11 mouse cellular contexts compared by ENCODE assay signal in genomic region chr2:5906092-5906491, GRCm38 (mm10). TPM values are rescaled to one million over a fixed set of nuclear protein-coding genes. Genes with fewer than 3 reads are reported as not detected.
DNase-seq lines count a peak whose midpoint lies in the region; ATAC-seq and TF ChIP-seq lines count a peak whose summit lies in the region.
"Had no signal": no experiment of that assay in that cellular context is flagged by ENCODE, and none has a peak within 500 bp of the region (broad histone marks: within the 10 kb centered on the region; RNA-seq: fewer than 3 reads in every experiment).

No protein-coding gene starts in this region.

- no peak overlapping the region for H3K4me3 ChIP-seq in heart, embryonic 12.5 days
- H3K4me3 ChIP-seq in gastrocnemius, adult 2 months = no peak overlapping the region
- H3K4me3 ChIP-seq: hindbrain, embryonic 15.5 days; liver, embryonic 15.5 days; neural tube, embryonic 12.5 days had no signal

- no peak overlapping the region for H3K9ac ChIP-seq in heart, embryonic 12.5 days
- H3K9ac ChIP-seq: hindbrain, embryonic 15.5 days; liver, embryonic 15.5 days; neural tube, embryonic 12.5 days had no signal

- no peaks in the 10 kb centered on the region; the same call in none of the 2 replicates for H3K36me3 ChIP-seq in heart, embryonic 12.5 days

- intact Hi-C loops in gastrocnemius, adult 2 months (cut with DNase I) = no loop called here

- peaks cover 2% of the 10 kb centered on the region; the same call in 1 of the 2 replicates for H3K4me1 ChIP-seq in heart, embryonic 12.5 days (replicated peaks)
- H3K4me1 ChIP-seq: hindbrain, embryonic 15.5 days; liver, embryonic 15.5 days; neural tube, embryonic 12.5 days had no signal

- 0 out of 2 replicates have a peak, but pooled peaks cover 4% of the 10 kb centered on the region for H3K9me3 ChIP-seq in heart, embryonic 12.5 days (replicated peaks)
- H3K9me3 ChIP-seq: hindbrain, embryonic 15.5 days; liver, embryonic 15.5 days; neural tube, embryonic 12.5 days had no signal

- no peak for TF ChIP-seq CTCF in gastrocnemius, adult 2 months (IDR thresholded peaks at IDR 0.05)

- ATAC-seq in heart, embryonic 12.5 days (ENCODE audit: insufficient number of reproducible peaks, low FRiP score) = no peak

- no peaks in the 10 kb centered on the region for H3K27me3 ChIP-seq in heart, embryonic 12.5 days (replicated peaks)
- H3K27me3 ChIP-seq: hindbrain, embryonic 15.5 days; liver, embryonic 15.5 days; neural tube, embryonic 12.5 days had no signal

- 32% methylated on average over 5 of the region's 5 CpGs for WGBS in heart, embryonic 12.5 days

- no peak overlapping the region for H3K4me2 ChIP-seq in heart, embryonic 12.5 days
- H3K4me2 ChIP-seq: hindbrain, embryonic 15.5 days; liver, embryonic 15.5 days; neural tube, embryonic 12.5 days had no signal

- H3K27ac ChIP-seq in heart, embryonic 12.5 days (ENCODE audit: poor library complexity, severe bottlenecking) = no peak overlapping the region
- H3K27ac ChIP-seq in gastrocnemius, adult 2 months = no peak overlapping the region
- H3K27ac ChIP-seq: hindbrain, embryonic 15.5 days; liver, embryonic 15.5 days; neural tube, embryonic 12.5 days had no signal

- DNase-seq in heart, adult 11 months = peak; percentile 82
- DNase-seq in lung, postnatal 14 days = peak; percentile 14
- no peak for DNase-seq in lung, postnatal 25 days (ENCODE audit: low spot score)
- peak; percentile 72 to 78 for DNase-seq in cerebellum, postnatal 14 days
- DNase-seq in right cerebral cortex, adult 2 months (ENCODE audit: low spot score in 2 of 2) = peak; percentile 35 to 54
- no peak for DNase-seq in liver
- no peak for DNase-seq in gastrocnemius, adult 2 months

RNA-seq across cellular contexts. Expression of gene Sec61a2, which starts 10.9 kb away (rescaled TPM):
- 54.9 and 55.4 TPM in 2 replicates for polyA plus RNA-seq in heart, embryonic 12.5 days (2016; fragmentation: Nextera tagmentation; extraction: Ambion mirVana)
- 10 to 100 TPM; 35.4 to 36.1 TPM for total RNA-seq in gastrocnemius, adult 2 months (2021)

RNA-seq across cellular contexts. Expression of gene Dhtkd1, which starts 36.5 kb away (rescaled TPM):
- 2.0 and 2.1 TPM in 2 replicates for polyA plus RNA-seq in heart, embryonic 12.5 days (2016; fragmentation: Nextera tagmentation; extraction: Ambion mirVana)
- 1 to 10 TPM; 2.2 to 4.3 TPM for total RNA-seq in gastrocnemius, adult 2 months (2021)

RNA-seq across cellular contexts. Expression of gene Gm13199, which starts 43.4 kb away (rescaled TPM):
- polyA plus RNA-seq in heart, embryonic 12.5 days (2016; fragmentation: Nextera tagmentation; extraction: Ambion mirVana) = 0.98 and 1.1 TPM in 2 replicates
- total RNA-seq in gastrocnemius, adult 2 months (2021) = not detected

RNA-seq across cellular contexts. Expression of gene Upf2, which starts 45.2 kb away (rescaled TPM):
- polyA plus RNA-seq in heart, embryonic 12.5 days (2016; fragmentation: Nextera tagmentation; extraction: Ambion mirVana) = 7.3 and 8.2 TPM in 2 replicates
- total RNA-seq in gastrocnemius, adult 2 months (2021) = 10 to 100 TPM; 26.5 to 27.2 TPM

Comparison
In these comparisons a context has a peak if more than half of its experiments do, and no peak if none do; other contexts are left out.
1. DNase-seq: peak in heart, adult 11 months (single experiment), lung, postnatal 14 days (single experiment), cerebellum, postnatal 14 days (2 of 2) and right cerebral cortex, adult 2 months (2 of 2); none in lung, postnatal 25 days (single experiment), liver (single experiment) and gastrocnemius, adult 2 months (single experiment).